Mouse (Mus musculus) heart, embryonic 16.5 days (tissue): ENCODE results near the gene Dynlt1f. TPM values are rescaled to one million over a fixed set of nuclear protein-coding genes. Genes with fewer than 3 reads are reported as not detected.
"Not testable (repeated sequence)": the region's sequence is repeated elsewhere in the genome, so short reads cannot be mapped to it uniquely, and the experiment has no call there.

ENCODE experiments used
- ATAC-seq: fragments of 200-750 bp; cut with Nextera tagmentation; replicated peaks from 2 replicates; pipeline ENCODE4 v1.8.0; 2017; ENCODE audit warnings: moderate number of reproducible peaks; ENCODE audit not compliant: insufficient read depth, low FRiP score; ENCODE audit errors: extremely low read depth
- H3K27ac ChIP-seq: fragments of 300-500 bp; sonication (generic); 2 replicates; pipeline ENCODE4 v1.5.1; 2014; ENCODE audit warnings: mild to moderate bottlenecking, low read length, control low read depth, moderate library complexity
- H3K27me3 ChIP-seq: fragments of 300-500 bp; sonication (generic); 2 replicates; pipeline ENCODE4 v1.6.1; 2014; ENCODE audit warnings: low read length, mixed read lengths; ENCODE audit not compliant: control insufficient read depth, insufficient read depth
- H3K36me3 ChIP-seq: fragments of 300-500 bp; sonication (generic); 2 replicates; pipeline ENCODE4 v1.6.1; 2014; ENCODE audit not compliant: control insufficient read depth, insufficient read depth
- H3K4me1 ChIP-seq: fragments of 300-500 bp; sonication (generic); 2 replicates; pipeline ENCODE4 v1.6.1; 2014; ENCODE audit warnings: low read length, mixed read lengths; ENCODE audit not compliant: control insufficient read depth, insufficient read depth
- H3K4me2 ChIP-seq: fragments of 300-500 bp; sonication (generic); 2 replicates; pipeline ENCODE4 v1.6.1; 2014; ENCODE audit warnings: low read depth, mild to moderate bottlenecking, control low read depth, low read length
- H3K4me3 ChIP-seq: fragments of 300-500 bp; sonication (generic); 2 replicates; pipeline ENCODE4 v1.5.1; 2014; ENCODE audit warnings: mild to moderate bottlenecking, control low read depth, low read length
- H3K9ac ChIP-seq: fragments of 300-500 bp; sonication (generic); 2 replicates; pipeline ENCODE4 v1.6.1; 2014; ENCODE audit warnings: low read length, control low read depth
- H3K9me3 ChIP-seq: fragments of 300-500 bp; sonication (generic); replicated peaks from 2 replicates; pipeline ENCODE4 v1.6.1; 2016; ENCODE audit warnings: low read length; ENCODE audit not compliant: control insufficient read depth
- WGBS: fragments of 180-500 bp; shearing (Covaris S2); extraction: QIAGEN DNeasy Blood & Tissue Kit; methylation state at CpG from one replicate; pipeline ENCODE4 v1.1.7; 2014; 5-methylcytosine and 5-hydroxymethylcytosine counted together
- polyA plus RNA-seq: library from polyadenylated mRNA; unstranded; fragments of >200 nt; fragmentation: Nextera tagmentation; extraction: Ambion mirVana; gene quantifications from 2 replicates; pipeline ENCODE4 v1.2.1, GENCODE M21; 2015

Dynlt1f gene
- polyA plus RNA-seq, 1 experiment from 2014 or later: 181 TPM

- not testable (repeated sequence) for H3K4me2 ChIP-seq, H3K4me1 ChIP-seq, ATAC-seq, H3K9me3 ChIP-seq, H3K4me3 ChIP-seq, H3K9ac ChIP-seq, H3K27me3 ChIP-seq, H3K27ac ChIP-seq, H3K36me3 ChIP-seq
- whole genome bisulfite sequencing: 76% methylated on average over 7 of the region's 7 CpGs
Measured at GRCm38 (mm10) chr17:6598356-6598755, 57.3 kb downstream of the Dynlt1f start.

Other genes starting within 250 kb of the Dynlt1f start
- 391 and 399 TPM in 2 replicates for gene Dynlt1b, start 225.8 kb downstream of the Dynlt1f start, polyA plus RNA-seq
- 27.9 and 28.4 TPM in 2 replicates for gene Dynlt1c, start 54.2 kb downstream of the Dynlt1f start, polyA plus RNA-seq
- 2.6 and 5.2 TPM in 2 replicates for gene Sytl3, start 3.2 kb upstream of the Dynlt1f start, polyA plus RNA-seq
- 144 and 166 TPM in 2 replicates for gene Ezr, start 126.9 kb upstream of the Dynlt1f start, polyA plus RNA-seq